ENCODE assay signal across 30 mouse cellular contexts in the genomic region with DNA sequence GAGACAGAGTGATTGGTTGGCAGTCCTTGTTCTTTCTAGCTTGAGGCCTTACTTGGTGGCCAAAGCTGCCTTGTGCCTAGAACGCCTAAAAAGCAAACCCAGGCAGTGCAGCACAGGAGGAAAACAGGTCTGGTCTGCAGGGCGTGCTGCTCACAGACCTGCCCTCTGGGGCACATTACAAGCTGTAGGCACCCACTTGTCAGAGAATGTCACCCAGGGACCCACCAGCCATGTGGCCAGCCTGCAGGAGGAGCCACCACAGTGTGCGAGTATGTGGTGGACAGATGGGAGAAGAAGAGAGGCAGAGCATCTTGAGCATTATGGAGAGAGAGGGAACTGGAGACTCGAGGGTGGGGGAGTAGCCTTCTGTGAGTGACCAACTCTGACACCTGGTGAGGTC.
"Had no signal": no experiment of that assay in that cellular context is flagged by ENCODE, and none has a peak within 500 bp of the region (broad histone marks: within the 10 kb centered on the region; RNA-seq: fewer than 3 reads in every experiment).

No protein-coding gene starts in this region.

- H3K9me3 ChIP-seq: limb, embryonic 10.5 days; limb, embryonic 12.5 days; limb, embryonic 13.5 days; limb, embryonic 15.5 days; liver, embryonic 12.5 days; liver, embryonic 13.5 days; liver, embryonic 15.5 days; lung, embryonic 15.5 days; megakaryocyte, embryonic 14.5 days; midbrain, embryonic 10.5 days; midbrain, embryonic 12.5 days; midbrain, embryonic 13.5 days; midbrain, embryonic 15.5 days; neural tube, embryonic 12.5 days had no signal

- H3K9ac ChIP-seq: limb, embryonic 12.5 days; limb, embryonic 13.5 days; limb, embryonic 15.5 days; liver, embryonic 12.5 days; liver, embryonic 13.5 days; liver, embryonic 14.5 days; liver, embryonic 15.5 days; liver, postnatal 0 days; lung, embryonic 14.5 days; lung, embryonic 15.5 days; midbrain, embryonic 12.5 days; midbrain, embryonic 13.5 days; midbrain, embryonic 15.5 days; neural tube, embryonic 12.5 days had no signal

- H3K36me3 ChIP-seq: limb, embryonic 10.5 days; limb, embryonic 12.5 days; limb, embryonic 13.5 days; limb, embryonic 15.5 days; liver, embryonic 12.5 days; liver, embryonic 13.5 days; liver, embryonic 15.5 days; lung, embryonic 15.5 days; midbrain, embryonic 10.5 days; midbrain, embryonic 12.5 days; midbrain, embryonic 13.5 days; midbrain, embryonic 15.5 days; neural tube, embryonic 12.5 days had no signal

- H3K4me3 ChIP-seq: limb, embryonic 10.5 days; limb, embryonic 12.5 days; limb, embryonic 13.5 days; limb, embryonic 15.5 days; liver, embryonic 12.5 days; liver, embryonic 13.5 days; liver, embryonic 15.5 days; lung, embryonic 15.5 days; megakaryocyte, embryonic 14.5 days; midbrain, embryonic 10.5 days; midbrain, embryonic 12.5 days; midbrain, embryonic 13.5 days; midbrain, embryonic 15.5 days; myocyte; neural tube, embryonic 12.5 days had no signal

- H3K4me1 ChIP-seq: megakaryocyte, embryonic 14.5 days; midbrain, embryonic 12.5 days; midbrain, embryonic 13.5 days; midbrain, embryonic 15.5 days; neural tube, embryonic 12.5 days had no signal

- ATAC-seq: liver, embryonic 12.5 days; liver, postnatal 0 days; lung, postnatal 0 days; midbrain, embryonic 13.5 days; midbrain, embryonic 15.5 days had no signal

- H3K4me2 ChIP-seq: limb, embryonic 12.5 days; limb, embryonic 13.5 days; limb, embryonic 15.5 days; liver, embryonic 11.5 days; liver, embryonic 12.5 days; liver, embryonic 13.5 days; liver, embryonic 15.5 days; lung, embryonic 14.5 days; lung, embryonic 15.5 days; midbrain, embryonic 12.5 days; midbrain, embryonic 13.5 days; midbrain, embryonic 15.5 days; neural tube, embryonic 12.5 days had no signal

- DNase-seq: left cerebral cortex, postnatal 4 days; liver; liver, embryonic 13.5 days; liver, postnatal 0 days; lung, adult 18-20 months; lung, adult 2 months; lung, embryonic 14.5 days; lung, postnatal 10 days; lung, postnatal 14 days; lung, postnatal 36 days; lung, postnatal 4 days; midbrain, embryonic 14.5 days had no signal

- H3K27ac ChIP-seq: limb, embryonic 10.5 days; limb, embryonic 12.5 days; limb, embryonic 13.5 days; limb, embryonic 15.5 days; liver, embryonic 12.5 days; liver, embryonic 13.5 days; liver, embryonic 14.5 days; macrophage; midbrain, embryonic 10.5 days; midbrain, embryonic 12.5 days; midbrain, embryonic 13.5 days; midbrain, embryonic 15.5 days; neural tube, embryonic 12.5 days had no signal

- H3K27me3 ChIP-seq: limb, embryonic 12.5 days; limb, embryonic 13.5 days; limb, embryonic 15.5 days; liver, embryonic 12.5 days; liver, embryonic 13.5 days; liver, embryonic 15.5 days; lung, embryonic 15.5 days; megakaryocyte, embryonic 14.5 days; midbrain, embryonic 12.5 days; midbrain, embryonic 13.5 days; midbrain, embryonic 15.5 days; neural tube, embryonic 12.5 days had no signal
